Mouse (Mus musculus): ENCODE measurements around the gene Tcea2. TPM values are rescaled to one million over a fixed set of nuclear protein-coding genes. Genes with fewer than 3 reads are reported as not detected.

Gene Tcea2
- polyA plus RNA-seq, 1 experiment from 2014 or later = 23.7 TPM

- Histone ChIP-seq H3K4me1 (no peaks in the 10 kb centered on the region), H3K27ac (no peak overlapping the region), H3K36me3 (peaks cover 26% of the 10 kb centered on the region), H3K9me3 (no peaks in the 10 kb centered on the region), H3K9ac (no peak overlapping the region), H3K27me3 (no peaks in the 10 kb centered on the region), H3K4me2 (no peak overlapping the region), H3K4me3 (no peak overlapping the region)
- ATAC-seq (ENCODE audit: borderline replicate concordance, extremely low read depth, low FRiP score, low TSS enrichment) = no peak
- WGBS = 40% methylated on average over 17 of the region's 17 CpGs
Measured at GRCm38 (mm10) chr2:181658930-181659555, 21.1 kb upstream of the Tcea2 start.

GRCm38 (mm10) chr2:181659609-181660055, 20.5 kb upstream of the Tcea2 start:
- Histone ChIP-seq H3K4me1 (no peaks in the 10 kb centered on the region), H3K36me3 (peaks cover 23% of the 10 kb centered on the region), H3K27ac (no peak overlapping the region; the same call in 1 of the 2 replicates), H3K27me3 (no peaks in the 10 kb centered on the region), H3K9ac (no peak overlapping the region), H3K4me2 (no peak overlapping the region), H3K9me3 (no peaks in the 10 kb centered on the region), H3K4me3 (no peak overlapping the region)
- ATAC-seq (ENCODE audit: borderline replicate concordance, extremely low read depth, low FRiP score, low TSS enrichment) = peak; percentile 84
- WGBS = 5% methylated on average over 9 of the region's 9 CpGs

- no peak overlapping the region for H3K4me3 ChIP-seq
- WGBS = 81% methylated on average over 3 of the region's 3 CpGs
- no peaks in the 10 kb centered on the region for H3K9me3 ChIP-seq
- H3K9ac ChIP-seq = no peak overlapping the region
- peak; percentile 51 for ATAC-seq (ENCODE audit: borderline replicate concordance, extremely low read depth, low FRiP score, low TSS enrichment)
- H3K4me2 ChIP-seq = no peak overlapping the region
- no peaks in the 10 kb centered on the region; the same call in 1 of the 2 replicates for H3K27me3 ChIP-seq
- H3K4me1 ChIP-seq = no peaks in the 10 kb centered on the region
- H3K27ac ChIP-seq = peak overlapping the region; percentile 71
- H3K36me3 ChIP-seq = no peaks in the 10 kb centered on the region
Measured at GRCm38 (mm10) chr2:181662620-181663297, 17.4 kb upstream of the Tcea2 start.

GRCm38 (mm10) chr2:181663298-181663630, 16.8 kb upstream of the Tcea2 start:
- peak; percentile 31; the same call in 1 of the 2 replicates for ATAC-seq (ENCODE audit: borderline replicate concordance, extremely low read depth, low FRiP score, low TSS enrichment)
- Histone ChIP-seq H3K4me2 (no peak overlapping the region), H3K9me3 (no peaks in the 10 kb centered on the region), H3K27ac (peak overlapping the region; percentile 62), H3K9ac (no peak overlapping the region), H3K4me1 (no peaks in the 10 kb centered on the region), H3K27me3 (peaks cover 5% of the 10 kb centered on the region; the same call in 1 of the 2 replicates), H3K36me3 (no peaks in the 10 kb centered on the region), H3K4me3 (no peak overlapping the region)
- WGBS = 16% methylated on average over 4 of the region's 4 CpGs

GRCm38 (mm10) chr2:181670285-181670912, 9.7 kb upstream of the Tcea2 start:
- ATAC-seq (ENCODE audit: borderline replicate concordance, extremely low read depth, low FRiP score, low TSS enrichment) = no peak
- Histone ChIP-seq H3K4me3 (peak overlapping the region; percentile 49), H3K36me3 (no peaks in the 10 kb centered on the region), H3K9ac (peak overlapping the region; percentile 31), H3K9me3 (no peaks in the 10 kb centered on the region), H3K27ac (peak overlapping the region; percentile 29; the same call in 1 of the 2 replicates), H3K4me2 (peak overlapping the region; percentile 80), H3K4me1 (peaks cover 19% of the 10 kb centered on the region), H3K27me3 (peaks cover 55% of the 10 kb centered on the region)
- WGBS = 3% methylated on average over 56 of the region's 56 CpGs

GRCm38 (mm10) chr2:181670913-181671311, 9.2 kb upstream of the Tcea2 start:
- WGBS = under 1% methylated on average over 41 of the region's 41 CpGs
- H3K4me1 ChIP-seq = peaks cover 24% of the 10 kb centered on the region
- H3K27ac ChIP-seq = peak overlapping the region; percentile 29
- H3K27me3 ChIP-seq = peaks cover 55% of the 10 kb centered on the region
- no peak for ATAC-seq (ENCODE audit: borderline replicate concordance, extremely low read depth, low FRiP score, low TSS enrichment)
- peak overlapping the region; percentile 31 for H3K9ac ChIP-seq
- H3K36me3 ChIP-seq = no peaks in the 10 kb centered on the region
- H3K9me3 ChIP-seq = no peaks in the 10 kb centered on the region
- H3K4me3 ChIP-seq = peak overlapping the region; percentile 49
- H3K4me2 ChIP-seq = peak overlapping the region; percentile 80

- WGBS = 0% methylated on average over 43 of the region's 43 CpGs
- no peaks in the 10 kb centered on the region for H3K9me3 ChIP-seq
- ATAC-seq (ENCODE audit: borderline replicate concordance, extremely low read depth, low FRiP score, low TSS enrichment) = peak; percentile 43; the same call in 1 of the 2 replicates
- peaks cover 55% of the 10 kb centered on the region for H3K27me3 ChIP-seq
- peak within 1 kb of the TSS; percentile 80 for H3K4me2 ChIP-seq
- H3K27ac ChIP-seq = peak within 1 kb of the TSS; percentile 29
- H3K4me1 ChIP-seq = peaks cover 24% of the 10 kb centered on the region
- peak within 1 kb of the TSS; percentile 31 for H3K9ac ChIP-seq
- no peaks in the 10 kb centered on the region for H3K36me3 ChIP-seq
- H3K4me3 ChIP-seq = peak within 1 kb of the TSS; percentile 49
Measured at GRCm38 (mm10) chr2:181671326-181671725, 8.8 kb upstream of the Tcea2 start, which contains the start of gene Sox18. Gene Sox18 (minus strand): TSS chr2:181671640.

GRCm38 (mm10) chr2:181671984-181672383, 8.1 kb upstream of the Tcea2 start:
- H3K9ac ChIP-seq = no peak overlapping the region
- WGBS = 31% methylated on average over 7 of the region's 7 CpGs
- H3K4me2 ChIP-seq = peak overlapping the region; percentile 80
- no peaks in the 10 kb centered on the region for H3K36me3 ChIP-seq
- no peaks in the 10 kb centered on the region for H3K9me3 ChIP-seq
- H3K4me1 ChIP-seq = peaks cover 24% of the 10 kb centered on the region
- no peak overlapping the region for H3K27ac ChIP-seq
- peak overlapping the region; percentile 49; the same call in 1 of the 2 replicates for H3K4me3 ChIP-seq
- peaks cover 55% of the 10 kb centered on the region for H3K27me3 ChIP-seq
- no peak for ATAC-seq (ENCODE audit: borderline replicate concordance, extremely low read depth, low FRiP score, low TSS enrichment)

GRCm38 (mm10) chr2:181673501-181673900, 6.6 kb upstream of the Tcea2 start:
- no peaks in the 10 kb centered on the region for H3K36me3 ChIP-seq
- 0 out of 2 replicates have a peak overlapping the region, but pooled peaks have one; percentile 35 for H3K27ac ChIP-seq
- no peak for ATAC-seq (ENCODE audit: borderline replicate concordance, extremely low read depth, low FRiP score, low TSS enrichment)
- H3K27me3 ChIP-seq = peaks cover 49% of the 10 kb centered on the region
- no peak overlapping the region for H3K4me3 ChIP-seq
- no peaks in the 10 kb centered on the region for H3K9me3 ChIP-seq
- 65% methylated on average over 1 of the region's 1 CpGs for WGBS
- peaks cover 24% of the 10 kb centered on the region for H3K4me1 ChIP-seq
- no peak overlapping the region for H3K4me2 ChIP-seq
- H3K9ac ChIP-seq = no peak overlapping the region

- H3K27me3 ChIP-seq = peaks cover 36% of the 10 kb centered on the region
- peak overlapping the region; percentile 79; the same call in 1 of the 2 replicates for H3K27ac ChIP-seq
- H3K9me3 ChIP-seq = no peaks in the 10 kb centered on the region
- H3K4me1 ChIP-seq = peaks cover 31% of the 10 kb centered on the region
- no peaks in the 10 kb centered on the region for H3K36me3 ChIP-seq
- ATAC-seq (ENCODE audit: borderline replicate concordance, extremely low read depth, low FRiP score, low TSS enrichment) = no peak
- WGBS = 75% methylated on average over 4 of the region's 4 CpGs
- H3K9ac ChIP-seq = no peak overlapping the region
- H3K4me3 ChIP-seq = no peak overlapping the region
- no peak overlapping the region for H3K4me2 ChIP-seq
Measured at GRCm38 (mm10) chr2:181674934-181675333, 5.2 kb upstream of the Tcea2 start.

- H3K27ac ChIP-seq = peak overlapping the region; percentile 79
- H3K4me3 ChIP-seq = peak overlapping the region; percentile 21
- peak overlapping the region; percentile 48 for H3K4me2 ChIP-seq
- H3K4me1 ChIP-seq = peaks cover 29% of the 10 kb centered on the region
- no peaks in the 10 kb centered on the region for H3K36me3 ChIP-seq
- no peaks in the 10 kb centered on the region for H3K9me3 ChIP-seq
- no peak overlapping the region for H3K9ac ChIP-seq
- peak; percentile 27; the same call in 1 of the 2 replicates for ATAC-seq (ENCODE audit: borderline replicate concordance, extremely low read depth, low FRiP score, low TSS enrichment)
- peaks cover 30% of the 10 kb centered on the region for H3K27me3 ChIP-seq
- 5% methylated on average over 14 of the region's 14 CpGs for WGBS
Measured at GRCm38 (mm10) chr2:181675454-181675853, 4.7 kb upstream of the Tcea2 start.

- Histone ChIP-seq H3K27me3 (peaks cover 21% of the 10 kb centered on the region), H3K36me3 (no peaks in the 10 kb centered on the region), H3K4me3 (no peak overlapping the region), H3K9ac (no peak overlapping the region), H3K4me1 (peaks cover 29% of the 10 kb centered on the region), H3K9me3 (no peaks in the 10 kb centered on the region), H3K4me2 (no peak overlapping the region), H3K27ac (peak overlapping the region; percentile 79)
- ATAC-seq (ENCODE audit: borderline replicate concordance, extremely low read depth, low FRiP score, low TSS enrichment) = no peak
- WGBS = 49% methylated on average over 2 of the region's 2 CpGs
Measured at GRCm38 (mm10) chr2:181676424-181676823, 3.7 kb upstream of the Tcea2 start.

Measured in lung, embryonic 15.5 days (tissue).